Mouse (Mus musculus) ES-Bruce4 (cell line): ENCODE results near the gene Myo3b. TPM values are rescaled to one million over a fixed set of nuclear protein-coding genes. Genes with fewer than 3 reads are reported as not detected.
"Not testable (repeated sequence)": the region's sequence is repeated elsewhere in the genome, so short reads cannot be mapped to it uniquely, and the experiment has no call there.

Experiments
- H3K27ac ChIP-seq: 2 replicates; pipeline ENCODE4 v1.5.1; 2012; ENCODE audit warnings: low read length, inconsistent platforms; ENCODE audit not compliant: insufficient read depth
- H3K27me3 ChIP-seq: 2 replicates; pipeline ENCODE4 v1.6.1; 2012; ENCODE audit warnings: mild to moderate bottlenecking, low read length, inconsistent platforms; ENCODE audit not compliant: control insufficient read depth, poor library complexity, insufficient read depth, severe bottlenecking
- H3K36me3 ChIP-seq: 2 replicates; pipeline ENCODE4 v1.6.1; 2012; ENCODE audit warnings: inconsistent platforms, mild to moderate bottlenecking, low read length, moderate library complexity; ENCODE audit not compliant: control insufficient read depth, poor library complexity, insufficient read depth, severe bottlenecking
- H3K4me1 ChIP-seq: one replicate; pipeline ENCODE4 v1.8.1; 2011; ENCODE audit warnings: low read length; ENCODE audit not compliant: control insufficient read depth, insufficient read depth
- H3K4me3 ChIP-seq: 2 replicates; pipeline ENCODE4 v1.5.1; 2011; ENCODE audit warnings: low read depth, mild to moderate bottlenecking, low read length
- H3K9ac ChIP-seq: 2 replicates; pipeline ENCODE4 v1.6.1; 2012; ENCODE audit warnings: low read depth, mild to moderate bottlenecking, inconsistent platforms; ENCODE audit not compliant: poor library complexity, severe bottlenecking
- H3K9me3 ChIP-seq: replicated peaks from 2 replicates; pipeline ENCODE4 v1.6.1; 2012; ENCODE audit warnings: mild to moderate bottlenecking, low read length, inconsistent platforms; ENCODE audit not compliant: control insufficient read depth, poor library complexity, insufficient read depth, severe bottlenecking
- CTCF ChIP-seq: IDR thresholded peaks from one replicate; pipeline ENCODE4 v1.8.1; 2011; ENCODE audit warnings: low read depth, low read length
- EP300 ChIP-seq: IDR thresholded peaks from 2 replicates; pipeline ENCODE4 v1.6.1; 2011; ENCODE audit warnings: low read depth, low read length; ENCODE audit not compliant: insufficient read depth
- POLR2A ChIP-seq: IDR thresholded peaks from one replicate; pipeline ENCODE4 v1.8.1; 2011; ENCODE audit warnings: low read length; ENCODE audit not compliant: insufficient read depth
- polyA plus RNA-seq: library from polyadenylated mRNA; stranded (reverse); fragments of >200 nt; gene quantifications from 2 replicates; pipeline ENCODE4 v1.2.4, GENCODE M21; 2011; ENCODE audit warnings: low read depth; ENCODE audit not compliant: missing spikeins, insufficient read depth, insufficient read length

Gene Myo3b
- polyA plus RNA-seq, 1 experiment: not detected

DNA sequence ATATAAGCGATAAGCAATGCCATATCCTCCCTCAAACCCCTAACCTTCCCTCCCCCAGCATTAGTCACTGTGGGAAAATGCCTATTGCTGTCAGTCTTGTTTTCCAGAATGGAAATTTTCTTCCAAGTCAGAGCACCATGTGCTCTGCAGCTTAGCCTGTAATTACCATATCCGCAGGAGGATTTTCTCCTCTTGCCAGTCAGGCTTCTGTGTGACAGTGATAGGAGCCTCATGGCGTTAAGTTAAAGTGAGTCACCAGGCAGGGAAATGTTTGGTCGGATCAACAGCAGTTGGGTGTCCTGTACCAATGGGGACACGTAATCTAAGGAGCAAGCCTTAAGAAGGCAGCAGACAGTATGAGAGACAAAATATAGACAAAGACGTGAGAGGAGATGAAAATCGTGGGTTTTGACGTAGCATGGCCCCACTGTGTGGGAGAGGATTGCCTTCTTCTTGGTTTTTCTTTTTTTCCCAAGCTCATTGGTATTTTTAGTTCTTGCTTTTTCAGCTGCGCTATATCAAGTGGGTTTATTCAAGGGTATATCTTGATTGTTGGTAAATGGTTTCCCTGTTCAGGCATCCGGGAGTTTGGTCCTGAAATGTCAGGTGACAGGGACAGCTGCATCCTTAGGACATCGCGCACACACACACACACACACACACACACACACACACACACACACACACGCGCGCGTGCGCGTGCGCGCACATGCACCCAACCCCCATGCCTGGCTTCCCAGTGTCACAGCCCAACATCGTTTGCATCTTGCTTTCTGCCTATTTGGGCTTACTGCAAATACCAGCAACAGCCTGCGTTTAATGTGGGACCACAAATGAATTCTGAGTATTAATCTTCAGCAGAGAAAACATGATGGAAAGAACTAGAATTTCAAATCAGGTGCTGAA is 171.8 kb downstream of the Myo3b start:
- Histone ChIP-seq H3K27me3 (no peaks in the 10 kb centered on the region), H3K9ac (no peak overlapping the region), H3K4me1 (no peaks in the 10 kb centered on the region), H3K9me3 (peaks cover 11% of the 10 kb centered on the region), H3K36me3 (no peaks in the 10 kb centered on the region), H3K27ac (no peak overlapping the region), H3K4me3 (no peak overlapping the region)
- no peak for TF ChIP-seq POLR2A
- no peak for TF ChIP-seq CTCF
- TF ChIP-seq EP300: no peak

GRCm38 (mm10) chr2:70214401-70214800 is 175.5 kb downstream of the Myo3b start:
- no peaks in the 10 kb centered on the region for H3K4me1 ChIP-seq
- H3K4me3 ChIP-seq: no peak overlapping the region
- TF ChIP-seq EP300 (no peak), CTCF (no peak), POLR2A (no peak)
- H3K9me3 ChIP-seq: peaks cover 10% of the 10 kb centered on the region
- H3K9ac ChIP-seq: no peak overlapping the region
- no peak overlapping the region for H3K27ac ChIP-seq
- H3K36me3 ChIP-seq: no peaks in the 10 kb centered on the region
- H3K27me3 ChIP-seq: no peaks in the 10 kb centered on the region

DNA sequence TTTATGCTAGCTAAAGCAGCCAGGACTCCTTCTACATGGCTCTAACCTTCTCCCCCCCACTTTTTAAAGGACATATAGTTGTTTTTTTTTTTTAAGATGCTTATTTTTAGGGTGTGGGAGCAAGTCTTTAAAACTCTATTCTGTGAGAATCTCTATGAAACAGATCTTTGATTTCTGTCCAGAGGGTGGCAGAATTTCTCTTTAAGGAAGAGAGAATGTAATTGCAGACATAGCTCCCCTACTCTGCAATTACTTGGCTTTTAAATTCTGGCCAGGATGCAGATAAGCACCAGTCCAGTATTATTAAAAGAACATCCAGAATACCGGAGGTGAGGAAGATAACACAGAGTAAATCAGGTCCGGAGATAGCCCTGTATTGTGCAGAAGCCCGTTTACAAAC is 178.9 kb downstream of the Myo3b start:
- no peaks in the 10 kb centered on the region for H3K36me3 ChIP-seq
- H3K9ac ChIP-seq: no peak overlapping the region
- no peak overlapping the region for H3K4me3 ChIP-seq
- TF ChIP-seq POLR2A: no peak
- no peak for TF ChIP-seq EP300
- no peak for TF ChIP-seq CTCF
- H3K4me1 ChIP-seq: no peaks in the 10 kb centered on the region
- no peaks in the 10 kb centered on the region for H3K9me3 ChIP-seq
- H3K27me3 ChIP-seq: no peaks in the 10 kb centered on the region
- no peak overlapping the region for H3K27ac ChIP-seq

DNA sequence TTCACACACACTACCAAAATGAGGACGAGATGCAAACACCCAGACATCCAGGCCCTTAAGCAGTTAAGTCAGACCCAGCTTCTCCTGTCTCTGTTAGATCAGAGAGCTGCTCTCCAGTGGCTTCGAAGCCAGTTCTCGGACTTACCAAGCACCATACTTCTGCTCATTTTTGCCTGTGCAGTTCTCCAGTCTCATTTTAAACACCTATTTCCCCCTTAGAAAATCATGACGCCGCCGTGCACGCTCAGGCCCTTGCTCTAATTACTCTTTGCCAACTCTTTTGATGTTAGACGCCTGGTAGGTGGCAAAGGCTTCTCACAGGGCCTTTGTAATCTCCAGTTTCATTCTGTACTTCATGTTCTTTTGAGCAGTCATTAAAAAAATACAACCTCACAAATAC is 179.5 kb downstream of the Myo3b start:
- H3K36me3 ChIP-seq: no peaks in the 10 kb centered on the region
- no peak for TF ChIP-seq EP300
- TF ChIP-seq POLR2A: no peak
- no peak for TF ChIP-seq CTCF
- H3K27me3 ChIP-seq: no peaks in the 10 kb centered on the region; the same call in 1 of the 2 replicates
- no peak overlapping the region for H3K9ac ChIP-seq
- no peak overlapping the region for H3K4me3 ChIP-seq
- no peak overlapping the region for H3K27ac ChIP-seq
- no peaks in the 10 kb centered on the region for H3K9me3 ChIP-seq
- peaks cover 1% of the 10 kb centered on the region for H3K4me1 ChIP-seq

DNA sequence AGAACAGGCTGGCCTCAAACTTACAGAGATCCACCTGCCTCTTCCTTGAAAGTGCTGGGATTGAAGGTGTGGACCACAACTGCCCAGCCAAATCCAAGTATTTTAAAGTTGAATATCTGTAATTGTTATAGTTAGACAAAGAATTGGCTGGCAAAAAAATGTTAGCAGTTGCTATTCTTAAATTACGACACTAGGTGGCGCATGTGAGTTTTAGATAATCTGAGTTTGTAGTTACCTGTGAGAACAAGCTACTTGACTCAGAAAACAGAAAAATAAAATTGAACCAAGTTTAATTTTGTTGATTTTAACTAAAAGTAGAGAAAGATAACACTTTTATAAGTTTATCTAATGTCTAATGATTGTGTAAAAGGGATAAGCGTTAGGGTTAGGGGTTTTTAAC is 187.8 kb downstream of the Myo3b start:
- H3K27me3 ChIP-seq: no peaks in the 10 kb centered on the region; the same call in 1 of the 2 replicates
- no peak overlapping the region for H3K27ac ChIP-seq
- peaks cover 1% of the 10 kb centered on the region for H3K4me1 ChIP-seq
- no peak for TF ChIP-seq POLR2A
- no peak for TF ChIP-seq EP300
- H3K4me3 ChIP-seq: no peak overlapping the region
- no peaks in the 10 kb centered on the region for H3K36me3 ChIP-seq
- no peaks in the 10 kb centered on the region for H3K9me3 ChIP-seq
- H3K9ac ChIP-seq: no peak overlapping the region

GRCm38 (mm10) chr2:70234450-70234849 is 195.5 kb downstream of the Myo3b start:
- not testable (repeated sequence) for H3K27me3 ChIP-seq, H3K36me3 ChIP-seq, H3K9ac ChIP-seq, H3K9me3 ChIP-seq, H3K27ac ChIP-seq, H3K4me3 ChIP-seq, H3K4me1 ChIP-seq
